Mouse (Mus musculus) cerebellum, adult 9-11 months (tissue): ENCODE data around the gene Olfr463.
A peak's percentile ranks its signal among the peaks of the same experiment; 100 is the strongest.
"Not testable (repeated sequence)": the region's sequence is repeated elsewhere in the genome, so short reads cannot be mapped to it uniquely, and the experiment has no call there.

Source experiments
- DNase-seq: peaks from one replicate; pipeline ENCODE4 v3.0.0; 2022

The Olfr463 gene

GRCm38 (mm10) chr11:87897287-87897686 is at the start of gene Olfr463:
TSS of gene Olfr463 (minus strand) at chr11:87897387.
- DNase-seq, result no peak

GRCm38 (mm10) chr11:87935467-87935866 is 38.3 kb upstream of the Olfr463 start:
- no peak for DNase-seq

- no peak for DNase-seq
These were observed 36.5 kb upstream of the Olfr463 start for GRCm38 (mm10) chr11:87933731-87934130.

- DNase-seq, result no peak
These were observed 33.2 kb upstream of the Olfr463 start for GRCm38 (mm10) chr11:87930348-87930747.

- DNase-seq, result no peak
These were observed 23.8 kb upstream of the Olfr463 start, which contains the start of gene Olfr464 for GRCm38 (mm10) chr11:87920966-87921365. TSS of gene Olfr464 (minus strand) at chr11:87920967.

- DNase-seq, result no peak
These were observed 23.1 kb upstream of the Olfr463 start for GRCm38 (mm10) chr11:87920301-87920700.

GRCm38 (mm10) chr11:87916005-87916404 is 18.8 kb upstream of the Olfr463 start:
- DNase-seq, result no peak

GRCm38 (mm10) chr11:87904331-87904730 is 7.1 kb upstream of the Olfr463 start:
- DNase-seq, result no peak

GRCm38 (mm10) chr11:87892168-87892567 is 5.0 kb downstream of the Olfr463 start, which contains the start of gene Olfr462:
TSS of gene Olfr462 (minus strand) at chr11:87892268.
- no peak for DNase-seq

- no peak for DNase-seq
These were observed 12.3 kb downstream of the Olfr463 start for GRCm38 (mm10) chr11:87884856-87885255.

- no peak for DNase-seq
These were observed 13.7 kb downstream of the Olfr463 start for GRCm38 (mm10) chr11:87883493-87883892.

GRCm38 (mm10) chr11:87881714-87882113 is 15.5 kb downstream of the Olfr463 start:
- no peak for DNase-seq

GRCm38 (mm10) chr11:87879826-87880225 is 17.4 kb downstream of the Olfr463 start:
- DNase-seq, result no peak

- DNase-seq, result no peak
These were observed 21.8 kb downstream of the Olfr463 start, which contains the start of gene Epx for GRCm38 (mm10) chr11:87875436-87875835. TSS of gene Epx (minus strand) at chr11:87875536.

GRCm38 (mm10) chr11:87871766-87872165 is 25.4 kb downstream of the Olfr463 start:
- DNase-seq, result no peak

- no peak for DNase-seq
These were observed 27.1 kb downstream of the Olfr463 start for GRCm38 (mm10) chr11:87870096-87870495.

GRCm38 (mm10) chr11:87866891-87867290 is 30.3 kb downstream of the Olfr463 start:
- not testable (repeated sequence) for DNase-seq

- DNase-seq, result no peak
These were observed 34.4 kb downstream of the Olfr463 start for GRCm38 (mm10) chr11:87862805-87863204.

GRCm38 (mm10) chr11:87860426-87860825 is 36.8 kb downstream of the Olfr463 start:
- DNase-seq, result no peak

GRCm38 (mm10) chr11:87859273-87859672 is 37.9 kb downstream of the Olfr463 start:
- DNase-seq, result no peak

GRCm38 (mm10) chr11:87854550-87854949 is 42.6 kb downstream of the Olfr463 start:
- no peak for DNase-seq

- peak; percentile 8 for DNase-seq
These were observed 43.6 kb downstream of the Olfr463 start for GRCm38 (mm10) chr11:87853597-87853954.

- peak; percentile 86 for DNase-seq
These were observed 44.2 kb downstream of the Olfr463 start, which contains the start of gene Mks1 for GRCm38 (mm10) chr11:87852690-87853596. TSS of gene Mks1 (plus strand) at chr11:87853215.

- DNase-seq, result no peak
These were observed 49.3 kb downstream of the Olfr463 start for GRCm38 (mm10) chr11:87847884-87848283.
